Mouse (Mus musculus): ENCODE measurements at regions not wholly inside any gene's neighbourhood (a gene's known extent, or its start where the extent isn't known, plus 50 kb on each side); places are given as distances from the start of the nearest gene placed in this dataset.

- TF ChIP-seq TAL1 (IDR thresholded peaks at IDR 0.05; ENCODE audit: low read length): no peak
- TF ChIP-seq GATA1 (IDR thresholded peaks at IDR 0.05; ENCODE audit: low read length): no peak
These were observed 114.5 kb downstream of the Csl start for GRCm38 (mm10) chr10:99644981-99645380.
